Mouse (Mus musculus) stomach, postnatal 0 days (tissue): ENCODE results near the gene Egln1.

Source experiments
- CTCF ChIP-seq: IDR thresholded peaks from 2 replicates; pipeline ENCODE4 v1.5.1; 2016; ENCODE audit warnings: antibody characterized with exemption, low read depth, mild to moderate bottlenecking, moderate library complexity
- EP300 ChIP-seq: optimal IDR thresholded peaks from 2 replicates; pipeline ENCODE3; 2016; ENCODE audit warnings: antibody characterized with exemption

GRCm38 (mm10) chr8:124949209-124950068 is at the start of gene Egln1:
- TF ChIP-seq CTCF (no peak), EP300 (no peak)
